Mouse (Mus musculus) 3T3-L1 (cell line): ENCODE results near the gene Pip4k2b.

Experiments used
- DNase-seq: peaks from one replicate; pipeline ENCODE4 v3.0.0-alpha.2; 2015; ENCODE audit warnings: low read depth, low spot score

The Pip4k2b gene

DNA sequence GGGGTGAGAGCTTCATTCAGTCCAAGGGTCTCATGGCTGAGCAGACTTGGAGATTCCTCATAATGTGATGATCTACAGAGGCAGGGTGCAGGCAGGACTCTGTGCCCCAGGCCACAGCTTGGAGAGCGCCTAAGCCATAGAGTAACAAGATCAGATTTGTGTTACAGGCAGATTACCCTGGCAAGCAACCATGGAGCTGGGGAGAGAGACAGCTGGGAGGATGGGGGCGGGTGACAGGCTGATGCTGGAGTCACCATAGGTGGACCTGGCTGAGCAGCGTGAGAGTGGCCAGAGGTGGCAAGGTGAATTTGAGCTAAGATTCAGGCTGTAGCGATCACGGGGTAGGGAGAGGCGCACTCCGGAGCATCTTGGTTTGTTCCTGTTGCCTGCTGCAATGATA lies 76.3 kb downstream of the Pip4k2b start:
- DNase-seq: no peak

DNA sequence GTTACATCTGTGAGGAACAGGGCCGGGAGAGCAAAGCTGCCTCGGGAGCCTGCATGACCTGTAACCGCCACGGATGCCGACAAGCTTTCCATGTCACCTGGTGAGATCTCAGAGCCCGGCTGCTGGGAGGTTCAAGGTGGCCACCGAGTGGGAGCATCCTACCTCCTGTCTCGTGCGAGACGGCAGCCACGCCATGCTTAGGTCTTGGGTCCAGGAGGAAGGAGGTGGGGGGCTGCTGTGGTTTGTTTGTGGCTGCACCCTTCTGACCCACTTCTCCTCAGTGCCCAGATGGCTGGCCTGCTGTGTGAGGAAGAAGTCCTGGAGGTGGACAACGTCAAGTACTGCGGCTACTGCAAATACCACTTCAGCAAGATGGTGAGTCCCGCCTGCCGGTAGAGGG lies 77.7 kb downstream of the Pip4k2b start:
- DNase-seq: no peak

DNA sequence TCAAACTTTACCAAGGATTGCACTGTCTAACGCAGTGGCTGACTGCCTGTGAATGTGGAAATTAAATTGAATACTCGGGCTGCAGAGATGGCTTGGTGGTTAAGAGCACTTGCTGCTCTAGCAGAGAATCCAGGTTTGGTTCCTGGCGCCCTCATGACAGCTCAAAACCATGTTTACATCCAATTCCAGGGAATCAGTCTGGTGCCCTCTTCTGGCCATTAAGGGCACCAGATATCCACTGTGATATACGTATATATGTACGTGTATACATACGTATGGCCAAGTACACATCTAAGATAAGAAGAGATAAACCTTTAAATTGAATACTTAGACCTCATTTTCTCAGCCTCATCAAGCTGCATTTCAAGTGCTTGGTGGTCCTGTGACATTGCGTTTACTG lies 78.3 kb downstream of the Pip4k2b start:
- DNase-seq: no peak

DNA sequence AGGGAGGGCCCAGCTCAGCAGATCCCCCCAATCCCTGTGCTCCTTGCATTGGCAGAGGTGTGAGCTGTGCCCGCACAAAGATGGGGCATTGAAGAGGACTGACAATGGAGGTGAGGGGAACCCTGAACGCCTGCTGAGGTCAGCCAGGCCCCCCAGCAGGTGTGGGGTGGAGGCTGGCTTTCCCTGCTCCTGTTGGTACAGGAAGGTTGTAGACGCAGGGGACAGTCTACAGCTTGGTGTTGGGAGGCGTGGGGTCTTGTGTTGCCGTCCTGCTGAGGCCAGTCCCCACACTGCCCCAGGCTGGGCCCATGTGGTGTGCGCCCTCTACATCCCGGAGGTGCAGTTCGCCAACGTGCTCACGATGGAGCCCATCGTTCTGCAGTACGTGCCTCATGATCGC lies 79.1 kb downstream of the Pip4k2b start:
- DNase-seq: no peak
